Mouse (Mus musculus): Measurements from ENCODE around the gene Olfr97. TPM values are rescaled to one million over a fixed set of nuclear protein-coding genes. Genes with fewer than 3 reads are reported as not detected.
"Not testable (repeated sequence)": the region's sequence is repeated elsewhere in the genome, so short reads cannot be mapped to it uniquely, and the experiment has no call there.

Gene Olfr97
- not detected in 2 replicates for polyA plus RNA-seq (2012; ENCODE audit: insufficient read depth, insufficient read length, missing spikeins)

GRCm38 (mm10) chr17:37237230-37237629, at the start of gene Olfr97:
Olfr97 (minus strand) TSS chr17:37237330.
- not testable (repeated sequence) for H3K4me1 ChIP-seq (ENCODE audit: control insufficient read depth, insufficient read depth, insufficient read length, low read length); H3K27ac ChIP-seq (replicated peaks; ENCODE audit: low read depth, low read length); H3K4me3 ChIP-seq (ENCODE audit: insufficient read depth, low read depth, low read length)

- no peak within 1 kb of the TSS for H3K4me3 ChIP-seq (ENCODE audit: insufficient read depth, low read depth, low read length)
- H3K27ac ChIP-seq (replicated peaks; ENCODE audit: low read depth, low read length), result no peak within 1 kb of the TSS
- no peaks in the 10 kb centered on the region for H3K4me1 ChIP-seq (ENCODE audit: control insufficient read depth, insufficient read depth, insufficient read length, low read length)
Observed at GRCm38 (mm10) chr17:37283360-37283759, 46.2 kb upstream of the Olfr97 start, which contains the start of gene Olfr99. Olfr99 (minus strand) TSS chr17:37283460.

- Histone ChIP-seq H3K4me1 (ENCODE audit: control insufficient read depth, insufficient read depth, insufficient read length, low read length) (no peaks in the 10 kb centered on the region), H3K27ac (replicated peaks; ENCODE audit: low read depth, low read length) (no peak overlapping the region), H3K4me3 (ENCODE audit: insufficient read depth, low read depth, low read length) (no peak overlapping the region)
Observed at GRCm38 (mm10) chr17:37280331-37280730, 43.2 kb upstream of the Olfr97 start.

GRCm38 (mm10) chr17:37276573-37276972, 39.4 kb upstream of the Olfr97 start:
- H3K27ac ChIP-seq (replicated peaks; ENCODE audit: low read depth, low read length), result no peak overlapping the region
- H3K4me1 ChIP-seq (ENCODE audit: control insufficient read depth, insufficient read depth, insufficient read length, low read length), result no peaks in the 10 kb centered on the region
- no peak overlapping the region for H3K4me3 ChIP-seq (ENCODE audit: insufficient read depth, low read depth, low read length)

GRCm38 (mm10) chr17:37275626-37276248, 38.6 kb upstream of the Olfr97 start:
- Histone ChIP-seq H3K4me3 (ENCODE audit: insufficient read depth, low read depth, low read length) (no peak overlapping the region), H3K27ac (replicated peaks; ENCODE audit: low read depth, low read length) (no peak overlapping the region), H3K4me1 (ENCODE audit: control insufficient read depth, insufficient read depth, insufficient read length, low read length) (no peaks in the 10 kb centered on the region)

GRCm38 (mm10) chr17:37270702-37271092, 33.6 kb upstream of the Olfr97 start:
- H3K4me3 ChIP-seq (ENCODE audit: insufficient read depth, low read depth, low read length), result peak overlapping the region; percentile 97
- peak overlapping the region; percentile 86 for H3K27ac ChIP-seq (replicated peaks; ENCODE audit: low read depth, low read length)

GRCm38 (mm10) chr17:37270058-37270701, 33.0 kb upstream of the Olfr97 start, which contains the start of gene H2-M3:
H2-M3 (plus strand) TSS chr17:37270220.
- no peaks in the 10 kb centered on the region for H3K4me1 ChIP-seq (ENCODE audit: control insufficient read depth, insufficient read depth, insufficient read length, low read length)
- H3K4me3 ChIP-seq (ENCODE audit: insufficient read depth, low read depth, low read length), result peak within 1 kb of the TSS; percentile 97
- H3K27ac ChIP-seq (replicated peaks; ENCODE audit: low read depth, low read length), result peak within 1 kb of the TSS; percentile 86

More at GRCm38 (mm10) chr17:37270702-37271092, 33.6 kb upstream of the Olfr97 start:
- H3K4me1 ChIP-seq (ENCODE audit: control insufficient read depth, insufficient read depth, insufficient read length, low read length), result no peaks in the 10 kb centered on the region

GRCm38 (mm10) chr17:37263626-37264025, 26.5 kb upstream of the Olfr97 start, which contains the start of gene Olfr98:
Olfr98 (minus strand) TSS chr17:37263749.
- Histone ChIP-seq H3K4me1 (ENCODE audit: control insufficient read depth, insufficient read depth, insufficient read length, low read length) (no peaks in the 10 kb centered on the region), H3K27ac (replicated peaks; ENCODE audit: low read depth, low read length) (no peak within 1 kb of the TSS), H3K4me3 (ENCODE audit: insufficient read depth, low read depth, low read length) (no peak within 1 kb of the TSS)

- Histone ChIP-seq H3K27ac (replicated peaks; ENCODE audit: low read depth, low read length) (no peak overlapping the region), H3K4me3 (ENCODE audit: insufficient read depth, low read depth, low read length) (no peak overlapping the region), H3K4me1 (ENCODE audit: control insufficient read depth, insufficient read depth, insufficient read length, low read length) (no peaks in the 10 kb centered on the region)
Observed at GRCm38 (mm10) chr17:37250544-37250943, 13.4 kb upstream of the Olfr97 start.

- H3K4me3 ChIP-seq (ENCODE audit: insufficient read depth, low read depth, low read length), result no peak overlapping the region
- no peak overlapping the region for H3K27ac ChIP-seq (replicated peaks; ENCODE audit: low read depth, low read length)
- H3K4me1 ChIP-seq (ENCODE audit: control insufficient read depth, insufficient read depth, insufficient read length, low read length), result no peaks in the 10 kb centered on the region
Observed at GRCm38 (mm10) chr17:37249460-37249859, 12.3 kb upstream of the Olfr97 start.

- 0 out of 2 replicates have a peak overlapping the region, but pooled peaks have one; percentile 6 for H3K4me3 ChIP-seq (ENCODE audit: insufficient read depth, low read depth, low read length)
- no peak overlapping the region for H3K27ac ChIP-seq (replicated peaks; ENCODE audit: low read depth, low read length)
- no peaks in the 10 kb centered on the region for H3K4me1 ChIP-seq (ENCODE audit: control insufficient read depth, insufficient read depth, insufficient read length, low read length)
Observed at GRCm38 (mm10) chr17:37246715-37247114, 9.6 kb upstream of the Olfr97 start.

- H3K27ac ChIP-seq (replicated peaks; ENCODE audit: low read depth, low read length), result no peak overlapping the region
Observed at GRCm38 (mm10) chr17:37242198-37242597, 5.1 kb upstream of the Olfr97 start.

GRCm38 (mm10) chr17:37221879-37222278, 15.3 kb downstream of the Olfr97 start:
- Histone ChIP-seq H3K4me1 (ENCODE audit: control insufficient read depth, insufficient read depth, insufficient read length, low read length) (no peaks in the 10 kb centered on the region), H3K4me3 (ENCODE audit: insufficient read depth, low read depth, low read length) (no peak overlapping the region)

More at GRCm38 (mm10) chr17:37242198-37242597, 5.1 kb upstream of the Olfr97 start:
- Histone ChIP-seq H3K4me3 (ENCODE audit: insufficient read depth, low read depth, low read length) (no peak overlapping the region), H3K4me1 (ENCODE audit: control insufficient read depth, insufficient read depth, insufficient read length, low read length) (no peaks in the 10 kb centered on the region)

GRCm38 (mm10) chr17:37219846-37220245, 17.3 kb downstream of the Olfr97 start, which contains the start of gene Olfr96:
Olfr96 (plus strand) TSS chr17:37220146.
- Histone ChIP-seq H3K27ac (replicated peaks; ENCODE audit: low read depth, low read length) (no peak within 1 kb of the TSS), H3K4me1 (ENCODE audit: control insufficient read depth, insufficient read depth, insufficient read length, low read length) (no peaks in the 10 kb centered on the region), H3K4me3 (ENCODE audit: insufficient read depth, low read depth, low read length) (no peak within 1 kb of the TSS)

More at GRCm38 (mm10) chr17:37221879-37222278, 15.3 kb downstream of the Olfr97 start:
- no peak overlapping the region for H3K27ac ChIP-seq (replicated peaks; ENCODE audit: low read depth, low read length)

GRCm38 (mm10) chr17:37218486-37218885, 18.6 kb downstream of the Olfr97 start:
- H3K4me3 ChIP-seq (ENCODE audit: insufficient read depth, low read depth, low read length), result no peak overlapping the region
- no peak overlapping the region for H3K27ac ChIP-seq (replicated peaks; ENCODE audit: low read depth, low read length)
- H3K4me1 ChIP-seq (ENCODE audit: control insufficient read depth, insufficient read depth, insufficient read length, low read length), result no peaks in the 10 kb centered on the region
